Mouse (Mus musculus) splenic B cell, adult 2 months (primary cell): ENCODE results near the gene Pou2af1.

Experiments used
- DNase-seq: peaks from one replicate; pipeline ENCODE4 v3.0.0-alpha.2; 2011; ENCODE audit warnings: low read depth, low spot score
- H3K27me3 ChIP-seq: 2 replicates; pipeline ENCODE4 v1.6.1; 2012; ENCODE audit warnings: mild to moderate bottlenecking, low read length, moderate library complexity, mixed read lengths; ENCODE audit not compliant: control insufficient read depth, poor library complexity, insufficient read depth, severe bottlenecking
- H3K36me3 ChIP-seq: 2 replicates; pipeline ENCODE4 v1.6.1; 2012; ENCODE audit warnings: mild to moderate bottlenecking, low read length, moderate library complexity, mixed read lengths; ENCODE audit not compliant: control insufficient read depth, poor library complexity, insufficient read depth, severe bottlenecking

Gene Pou2af1

DNA sequence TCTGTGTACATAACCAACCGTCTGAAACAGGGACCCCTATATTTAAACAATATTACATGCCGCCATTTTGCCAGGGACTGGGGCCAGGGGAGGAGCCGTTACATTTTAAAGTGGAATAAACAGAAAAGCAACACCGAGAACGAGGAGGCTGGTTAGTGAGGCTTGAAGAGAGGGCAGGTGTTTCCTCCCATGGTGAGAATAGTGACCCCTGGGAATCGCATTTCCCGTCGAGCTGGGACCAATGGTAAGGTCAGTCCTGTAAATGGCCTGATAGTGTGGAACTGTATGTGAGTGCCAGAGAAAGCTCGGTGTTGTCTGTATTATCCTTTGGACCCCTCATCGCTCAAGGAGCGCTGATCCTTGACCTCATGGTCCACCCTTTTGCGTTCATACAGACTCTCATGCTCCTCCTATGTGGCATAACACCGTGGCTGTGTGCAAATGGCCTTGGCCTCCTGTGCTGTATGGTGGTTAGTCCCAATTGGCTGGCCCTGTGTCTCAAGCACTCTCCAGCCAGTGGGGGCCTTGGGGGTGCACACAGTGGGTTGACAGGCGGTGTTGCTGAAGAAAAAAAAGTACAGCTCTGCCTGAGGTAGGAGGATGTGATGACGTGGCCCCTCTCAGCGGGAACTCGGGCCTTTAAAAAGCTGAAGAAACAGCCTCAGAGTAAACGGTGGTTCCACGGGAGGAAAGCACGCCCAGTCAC lies at the start of gene Pou2af1:
TSS of gene Pou2af1 (plus strand) at position 686 of the 706 bp plus-strand sequence.
- peak; percentile 91 for DNase-seq
- H3K36me3 ChIP-seq: no peaks in the 10 kb centered on the region; the same call in 1 of the 2 replicates
- H3K27me3 ChIP-seq: no peaks in the 10 kb centered on the region

DNA sequence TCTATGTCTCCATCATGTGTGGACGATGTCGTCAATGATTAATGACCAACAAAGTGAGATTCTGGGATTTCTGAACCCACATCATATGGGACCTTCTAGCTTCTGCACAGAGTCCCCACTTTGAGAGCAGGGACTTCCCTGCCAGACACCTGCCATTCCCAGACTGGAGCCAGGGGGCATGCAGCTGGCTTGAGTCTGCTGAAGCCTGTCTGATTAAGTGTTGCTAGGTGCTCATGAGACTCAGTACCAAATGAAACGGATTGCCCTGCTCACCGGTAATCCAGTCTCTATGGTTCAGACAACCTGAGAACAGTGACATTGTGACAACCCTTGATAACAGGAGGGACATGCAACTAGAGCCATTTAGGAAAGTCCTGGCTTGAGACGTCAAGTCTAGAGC lies 49.5 kb upstream of the Pou2af1 start:
- DNase-seq: no peak

DNA sequence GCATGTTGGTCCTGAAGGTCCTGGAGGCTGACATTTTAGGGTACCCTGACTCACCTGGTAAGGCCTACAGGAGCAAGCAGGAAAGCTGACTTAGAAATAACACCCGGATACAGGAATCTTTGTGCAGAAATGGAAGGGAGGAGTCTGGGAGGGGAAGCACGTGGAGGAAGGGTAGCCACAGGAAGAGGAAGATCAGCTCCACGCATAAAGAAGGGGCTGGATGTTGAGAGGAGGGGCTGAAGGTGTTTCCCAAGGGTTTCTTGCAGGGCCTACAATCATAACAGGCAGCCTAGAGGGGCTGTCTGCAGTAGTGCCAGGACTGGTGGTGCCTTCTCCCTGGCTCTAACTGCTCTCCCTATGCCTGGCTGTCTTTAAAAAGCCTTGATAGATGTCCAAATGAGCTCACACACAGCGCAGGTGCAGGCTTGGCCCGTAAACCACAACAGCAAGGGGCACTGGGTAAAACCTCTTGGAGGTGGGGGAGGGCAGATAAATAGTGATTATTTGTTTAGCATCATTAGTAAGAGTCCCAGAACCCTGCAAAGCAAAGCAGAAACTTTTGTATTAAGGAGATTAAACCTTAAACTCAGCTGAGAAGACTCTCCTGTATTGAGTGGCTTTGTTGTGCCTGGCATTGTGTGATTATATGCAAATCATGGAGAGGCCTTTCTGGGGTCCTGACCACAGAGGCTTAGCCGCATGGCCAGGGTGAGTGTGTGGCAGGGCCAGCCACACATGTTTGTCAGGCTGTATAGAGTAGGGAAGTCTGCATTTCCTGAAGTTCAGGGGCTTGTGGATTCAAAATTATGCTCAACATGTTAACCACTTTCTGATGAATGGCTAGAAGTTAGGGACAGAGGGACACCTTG lies 48.0 kb upstream of the Pou2af1 start, which contains the start of gene Gm32742:
TSS of gene Gm32742 (minus strand) at position 206 of the 869 bp plus-strand sequence.
- Histone ChIP-seq H3K27me3 (no peaks in the 10 kb centered on the region), H3K36me3 (no peaks in the 10 kb centered on the region)
- no peak for DNase-seq

More for the DNA sequence above, 49.5 kb upstream of the Pou2af1 start:
- Histone ChIP-seq H3K36me3 (no peaks in the 10 kb centered on the region), H3K27me3 (no peaks in the 10 kb centered on the region)

DNA sequence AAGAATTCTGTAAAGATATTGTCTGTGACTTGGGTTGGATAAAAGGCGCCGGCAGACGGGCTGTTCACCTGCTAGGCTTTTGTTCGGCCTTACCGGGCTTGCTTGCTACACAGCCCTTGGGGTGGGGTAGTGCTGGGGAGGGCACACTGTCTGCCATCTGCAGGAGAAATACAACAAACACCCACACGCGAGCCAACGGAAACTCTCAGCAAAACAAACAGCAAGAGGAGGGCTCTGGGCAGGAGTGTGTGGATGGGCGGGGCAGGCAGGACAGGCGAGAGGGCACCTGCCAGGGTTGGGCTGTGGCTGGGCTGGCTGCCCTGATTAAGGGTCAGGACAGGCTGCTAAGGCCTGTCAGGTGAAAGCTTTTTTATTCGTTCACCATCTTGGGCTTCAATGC lies 45.6 kb upstream of the Pou2af1 start:
- DNase-seq: peak; percentile 45
- H3K36me3 ChIP-seq: no peaks in the 10 kb centered on the region
- no peaks in the 10 kb centered on the region for H3K27me3 ChIP-seq

DNA sequence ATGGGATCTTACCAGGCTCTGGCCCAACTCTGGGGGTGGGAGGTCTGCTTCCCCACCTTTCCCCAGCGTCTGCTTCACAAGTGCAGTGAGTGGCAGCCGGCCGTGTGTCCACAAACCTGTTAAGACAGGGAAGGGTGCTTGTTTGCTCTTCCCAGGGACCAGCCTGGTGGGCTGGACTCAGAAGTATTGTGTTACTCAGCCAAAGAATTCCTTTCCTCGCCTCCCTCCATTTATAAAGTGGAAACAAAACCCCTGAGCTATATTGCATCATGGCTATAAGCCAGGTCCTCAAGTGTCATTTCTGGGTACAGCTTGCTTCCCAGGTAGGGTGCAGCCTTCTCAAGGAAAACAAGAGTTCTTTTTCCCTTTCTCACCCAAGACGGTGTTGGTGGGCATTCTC lies 44.8 kb upstream of the Pou2af1 start:
- H3K27me3 ChIP-seq: no peaks in the 10 kb centered on the region
- no peaks in the 10 kb centered on the region for H3K36me3 ChIP-seq
- DNase-seq: no peak

DNA sequence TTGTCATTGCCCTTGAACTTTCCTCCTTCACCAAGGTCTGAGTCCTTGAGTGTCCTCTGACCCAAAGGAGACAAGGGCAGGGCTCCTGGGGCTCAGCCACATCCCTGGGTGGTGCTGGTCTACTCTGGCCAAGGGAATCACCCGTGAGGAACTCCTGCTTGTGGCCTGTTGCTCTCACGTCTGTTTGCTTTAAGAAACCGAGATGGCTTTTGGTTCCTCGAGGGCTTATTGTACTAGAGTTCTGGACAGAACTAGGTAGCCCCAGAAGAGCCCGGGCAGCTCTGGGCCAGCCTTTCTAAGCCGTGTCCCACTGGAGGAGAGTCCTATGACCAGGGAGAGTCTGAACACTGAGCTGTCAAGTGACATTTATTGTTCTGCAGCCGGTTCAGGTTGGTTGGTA lies 44.4 kb upstream of the Pou2af1 start:
- no peak for DNase-seq
- no peaks in the 10 kb centered on the region for H3K36me3 ChIP-seq
- H3K27me3 ChIP-seq: no peaks in the 10 kb centered on the region

DNA sequence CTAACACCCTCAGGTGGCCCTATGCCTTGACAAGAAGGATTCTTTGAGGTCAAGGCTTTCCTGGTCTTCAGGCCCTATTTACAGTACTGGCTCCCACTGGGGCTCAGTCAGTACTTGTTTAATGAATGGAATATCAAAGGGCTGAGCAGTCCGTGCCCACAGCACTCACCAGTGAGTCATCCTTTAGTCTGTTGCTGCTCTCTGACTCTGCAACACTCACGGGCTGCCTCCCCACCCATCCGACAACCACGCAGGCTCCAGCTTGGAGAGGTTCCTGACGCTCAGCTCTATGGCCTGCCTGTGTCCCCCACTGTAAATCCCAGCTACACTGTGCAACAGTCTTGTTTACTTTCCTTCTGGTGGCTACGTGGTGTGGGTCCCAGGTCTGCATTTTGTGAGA lies 43.2 kb upstream of the Pou2af1 start:
- H3K27me3 ChIP-seq: no peaks in the 10 kb centered on the region
- H3K36me3 ChIP-seq: no peaks in the 10 kb centered on the region
- DNase-seq: no peak

DNA sequence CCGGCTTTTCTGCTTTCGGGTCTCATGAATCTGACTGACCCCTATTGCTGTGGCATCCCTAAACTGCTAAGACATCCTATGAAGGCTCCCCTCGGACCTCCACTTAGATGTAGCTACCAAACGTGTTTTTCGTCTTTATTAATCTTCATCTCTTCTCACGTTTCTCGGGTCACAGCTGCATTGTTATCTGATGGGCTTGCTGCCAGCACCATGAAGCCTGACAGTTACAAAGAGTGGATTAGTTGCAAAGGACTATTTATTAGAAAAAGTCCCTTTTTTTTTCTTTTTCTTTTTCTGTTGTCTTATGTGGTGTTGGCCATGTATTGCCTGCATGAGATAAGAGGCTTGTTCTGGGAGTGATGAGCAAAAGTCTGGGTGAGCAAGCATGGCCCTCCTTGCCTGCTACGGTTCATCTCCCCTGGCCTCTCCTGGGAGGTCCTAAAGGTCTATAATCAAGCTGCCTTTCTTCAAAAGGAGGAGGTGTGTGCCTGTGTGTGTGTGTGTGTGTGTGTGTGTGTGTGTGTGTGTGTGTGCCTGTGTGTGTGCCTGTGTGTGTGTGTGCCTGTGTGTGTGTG lies 38.5 kb upstream of the Pou2af1 start:
- Histone ChIP-seq H3K27me3 (no peaks in the 10 kb centered on the region), H3K36me3 (no peaks in the 10 kb centered on the region)
- DNase-seq: peak; percentile 44

DNA sequence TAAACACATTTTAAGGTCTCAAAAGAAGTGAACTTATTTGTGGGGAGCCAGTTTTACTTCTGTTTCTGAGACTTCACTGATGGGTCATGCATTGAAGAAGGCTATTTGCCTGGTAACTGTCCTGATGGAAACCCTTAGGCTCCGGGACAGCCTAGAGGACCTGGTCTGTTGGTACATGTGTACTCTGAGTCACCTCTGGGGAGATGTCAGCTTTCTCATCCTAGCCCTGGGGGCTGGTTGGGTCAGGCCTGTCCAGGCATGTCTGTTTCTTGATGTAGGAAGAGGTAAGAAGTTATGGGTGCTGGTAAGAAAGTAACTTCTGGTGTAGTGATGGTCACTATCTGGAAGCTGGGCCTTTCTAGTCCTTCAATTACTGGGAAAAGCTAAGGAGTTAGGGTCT lies 37.8 kb upstream of the Pou2af1 start:
- Histone ChIP-seq H3K36me3 (no peaks in the 10 kb centered on the region), H3K27me3 (no peaks in the 10 kb centered on the region)
- no peak for DNase-seq

DNA sequence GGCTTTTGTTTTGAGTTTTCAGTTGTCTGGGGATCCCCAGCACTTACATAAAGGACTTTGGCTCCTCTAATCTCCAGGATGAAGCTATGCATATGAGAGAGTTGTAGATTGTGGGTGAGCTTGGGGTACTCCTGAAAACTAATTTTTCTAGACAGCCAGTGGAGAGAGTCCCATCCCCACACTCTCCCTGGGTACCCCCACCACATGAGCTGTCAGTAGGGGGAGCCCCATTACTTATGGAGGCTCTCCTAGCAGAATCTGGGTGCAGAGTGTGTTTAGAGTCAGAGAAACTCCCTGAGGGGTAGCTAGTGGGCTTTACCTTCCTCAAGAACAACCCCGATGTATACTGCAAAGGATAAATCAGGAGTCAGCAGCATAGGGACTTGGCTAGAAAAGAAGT lies 35.2 kb upstream of the Pou2af1 start:
- no peaks in the 10 kb centered on the region for H3K27me3 ChIP-seq
- DNase-seq: peak; percentile 36
- H3K36me3 ChIP-seq: no peaks in the 10 kb centered on the region

DNA sequence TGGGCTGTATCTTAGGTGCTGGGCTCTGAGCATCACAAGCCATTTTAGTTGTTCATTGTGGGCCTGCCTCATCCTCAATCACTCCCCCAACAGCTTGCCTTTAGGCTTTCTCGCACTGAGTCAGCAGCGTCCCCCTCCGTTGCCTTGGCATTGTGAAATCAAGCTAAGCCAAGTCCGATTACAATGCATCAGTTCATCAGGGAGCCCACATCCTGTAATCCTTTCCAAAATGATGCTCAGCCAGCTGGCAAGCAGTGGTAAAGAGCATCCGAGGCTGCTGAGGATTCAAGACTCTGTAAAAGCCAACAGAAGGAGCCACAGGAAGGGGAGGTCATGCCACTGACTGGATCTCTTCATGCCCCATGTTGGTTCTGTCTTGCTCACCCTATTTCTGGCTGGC lies 32.9 kb upstream of the Pou2af1 start:
- Histone ChIP-seq H3K36me3 (no peaks in the 10 kb centered on the region), H3K27me3 (no peaks in the 10 kb centered on the region)
- DNase-seq: no peak

DNA sequence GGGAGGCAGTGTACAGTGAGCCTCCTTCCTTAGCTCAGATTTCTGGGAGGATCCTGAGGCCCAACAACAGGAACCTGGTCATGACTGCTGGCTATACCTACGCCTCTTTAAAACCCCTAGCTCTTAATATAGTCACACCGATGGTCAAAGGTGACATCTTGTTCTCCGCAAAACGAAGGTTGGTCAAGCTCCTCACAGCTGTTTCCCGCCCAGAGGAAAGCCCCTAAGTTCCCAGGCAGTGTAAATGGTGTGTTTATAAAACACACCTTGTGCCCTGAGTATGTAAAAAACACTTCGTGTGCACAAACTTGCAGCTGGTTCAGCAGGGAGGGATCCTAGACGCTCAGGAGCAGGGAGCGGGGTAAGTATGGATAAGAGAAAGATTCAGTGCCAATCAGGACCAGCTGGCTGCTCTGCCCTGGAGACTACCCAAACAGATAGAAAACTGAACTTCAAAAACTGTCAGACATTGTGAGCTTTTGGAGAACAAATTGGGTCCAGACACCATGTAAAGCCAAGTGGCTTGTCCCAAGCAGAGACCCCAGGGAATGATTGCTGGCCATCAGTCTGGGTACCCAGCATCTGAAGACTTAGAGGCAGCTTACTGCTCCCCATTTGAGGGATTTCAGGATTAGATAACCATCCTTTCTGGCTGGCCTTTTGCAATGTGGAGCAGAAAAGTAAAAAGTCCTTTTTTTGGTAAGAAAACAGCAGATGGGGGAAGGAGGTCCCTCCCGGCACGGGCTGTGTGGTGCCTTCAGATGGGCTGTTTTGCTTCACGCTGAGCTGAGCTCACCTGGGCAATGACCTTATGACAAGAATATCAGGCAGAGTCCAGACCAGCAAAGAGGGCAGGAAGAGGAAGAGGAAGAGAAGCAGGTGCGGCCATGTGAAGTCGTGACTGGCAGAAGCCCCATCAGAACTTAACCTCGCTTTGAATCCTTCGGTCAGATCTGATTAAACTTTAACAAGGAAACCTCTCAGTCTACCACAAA lies 30.5 kb upstream of the Pou2af1 start:
- peak; percentile 69 for DNase-seq
- H3K36me3 ChIP-seq: no peaks in the 10 kb centered on the region
- H3K27me3 ChIP-seq: no peaks in the 10 kb centered on the region

DNA sequence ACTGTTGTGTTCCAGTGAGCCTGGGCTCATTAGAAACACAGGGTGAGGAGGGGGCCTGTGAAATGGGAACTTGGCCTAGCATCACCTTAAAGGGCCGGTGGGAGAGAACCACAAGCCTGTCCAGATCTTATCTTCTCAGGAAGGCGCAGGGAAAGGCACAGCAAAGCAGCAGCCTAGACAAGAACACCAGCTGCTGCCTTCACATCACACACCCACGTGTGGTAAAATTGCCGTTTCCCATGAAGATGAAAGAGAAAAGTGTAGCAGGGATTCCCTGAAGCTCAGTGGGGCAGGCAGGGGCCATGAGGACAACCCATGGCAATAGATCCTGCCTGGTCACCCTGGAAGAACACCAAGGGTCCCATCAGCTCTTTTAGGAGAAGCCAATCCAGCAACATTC lies 28.1 kb upstream of the Pou2af1 start:
- DNase-seq: no peak
- H3K27me3 ChIP-seq: no peaks in the 10 kb centered on the region
- no peaks in the 10 kb centered on the region for H3K36me3 ChIP-seq

DNA sequence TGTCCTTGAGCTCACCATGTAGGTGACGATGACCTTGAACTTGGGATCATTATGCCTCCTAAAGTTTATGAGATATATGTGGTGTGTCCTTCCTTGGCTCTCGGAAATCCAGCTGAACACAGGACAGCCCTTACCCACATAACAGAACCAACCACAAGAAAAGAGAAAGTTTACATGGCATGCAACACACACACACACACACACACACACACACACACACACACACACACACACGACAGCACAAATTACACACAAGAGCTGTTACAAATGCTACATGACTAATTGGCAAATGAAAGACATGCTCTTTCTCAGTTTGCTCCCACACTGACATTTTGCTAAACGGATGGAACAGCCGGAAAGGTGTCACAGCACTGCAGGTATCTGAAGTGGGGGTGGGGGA lies 27.6 kb upstream of the Pou2af1 start:
- no peak for DNase-seq

More for the DNA sequence above, 27.6 kb upstream of the Pou2af1 start:
- Histone ChIP-seq H3K27me3 (no peaks in the 10 kb centered on the region), H3K36me3 (no peaks in the 10 kb centered on the region)
